Mouse (Mus musculus) frontal cortex, adult 2 months (tissue): Measurements from ENCODE around the gene Spin2c. TPM values are rescaled to one million over a fixed set of nuclear protein-coding genes. Genes with fewer than 3 reads are reported as not detected.

Source experiments
- DNase-seq, 2 experiments: peaks; one replicate each; pipeline ENCODE4 v3.0.0; 2022; ENCODE audit warnings: low spot score in 1 of 2; ENCODE audit errors: extremely low spot score in 1 of 2
- polyA plus RNA-seq: library from polyadenylated mRNA; depleted of rRNA; stranded (reverse); fragments of >200 nt; gene quantifications from 2 replicates; pipeline ENCODE4 v1.2.3, GENCODE M21; 2012; rRNA removed

The Spin2c gene
- 8.4 and 11.4 TPM in 2 replicates for polyA plus RNA-seq

DNA sequence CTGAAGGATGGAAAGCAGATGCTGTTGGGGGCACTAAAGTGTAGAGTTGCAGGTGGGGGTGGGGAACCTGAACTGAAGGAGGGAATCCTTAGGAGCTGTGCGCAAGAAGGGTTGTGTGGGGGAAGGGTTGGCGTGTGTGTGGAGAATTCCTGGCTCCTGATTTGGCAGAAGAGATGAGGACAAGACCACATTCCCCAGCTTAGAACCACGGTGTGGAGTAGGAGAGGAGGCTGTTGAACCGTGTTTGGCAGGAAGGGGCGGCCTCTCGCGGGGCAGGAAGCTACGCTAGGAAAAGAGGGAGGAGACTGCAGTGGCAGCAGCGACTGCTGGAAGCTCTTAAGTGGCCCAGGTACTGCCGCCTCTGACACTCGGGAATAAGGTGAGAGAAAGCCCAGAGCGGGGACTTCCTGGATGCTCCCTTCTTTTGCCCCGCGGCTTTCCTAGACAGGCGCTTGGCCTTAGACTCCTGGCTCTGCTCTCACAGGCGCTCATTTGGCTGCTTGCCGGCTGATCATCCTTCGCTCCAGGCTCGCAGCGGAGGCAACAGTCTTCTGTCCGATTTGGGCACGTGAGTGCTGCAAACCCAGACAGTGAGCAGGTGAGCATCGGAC is at the start of gene Spin2c:
TSS of gene Spin2c (plus strand) at position 275 of the 611 bp plus-strand sequence.
- peak; percentile 10 to 47 for DNase-seq

- peak; percentile 0 to 19 for DNase-seq
Measured at GRCm38 (mm10) chrX:153832606-153833005, 581 bp downstream of the Spin2c start.

Other genes with a start within 250 kb of the Spin2c start
- gene Kctd12b, start 135.8 kb upstream of the Spin2c start, polyA plus RNA-seq: 2.6 and 3.5 TPM in 2 replicates
- gene Nbdy, start 108.6 kb upstream of the Spin2c start, polyA plus RNA-seq: 82.4 and 95.9 TPM in 2 replicates
- not detected in 2 replicates for gene Samt1, start 180.4 kb downstream of the Spin2c start, polyA plus RNA-seq
- gene 4921511M17Rik, start 201.6 kb downstream of the Spin2c start, polyA plus RNA-seq: not detected in 2 replicates
- gene Gm10057, start 222.8 kb downstream of the Spin2c start, polyA plus RNA-seq: not detected in 2 replicates